Mouse (Mus musculus) spleen, adult 2 months (tissue): ENCODE results near the gene Clec16a.

Experiments
- CTCF ChIP-seq: fragments of 200-500 bp; IDR thresholded peaks from 2 replicates; pipeline ENCODE4 v1.5.1; 2011; ENCODE audit warnings: mild to moderate bottlenecking, inconsistent platforms; ENCODE audit not compliant: insufficient read depth, insufficient read length, insufficient replicate concordance; ENCODE audit errors: extremely low read depth
- POLR2A ChIP-seq: fragments of 200-500 bp; IDR thresholded peaks from 2 replicates; pipeline ENCODE4 v1.6.1; 2011; ENCODE audit warnings: low read depth, low read length, inconsistent platforms

DNA sequence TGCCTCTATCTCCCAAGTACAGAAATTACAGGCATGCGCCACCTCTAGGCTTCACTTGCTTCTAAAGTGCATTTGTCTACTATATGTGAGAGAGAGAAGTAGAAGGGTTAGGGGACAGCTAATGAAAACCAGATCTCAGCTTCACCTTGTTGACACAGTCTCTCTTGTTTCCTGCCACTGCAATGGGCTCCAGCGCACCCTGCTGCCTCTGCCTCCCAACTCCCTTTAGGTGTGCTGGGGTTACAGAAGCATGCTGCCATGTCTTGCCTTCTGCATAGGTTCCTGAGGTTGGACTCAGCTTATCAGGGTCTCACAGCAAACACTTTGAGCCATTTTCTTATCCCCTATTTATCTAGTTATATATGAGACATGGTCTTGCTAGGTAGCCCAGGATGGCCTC, 129.8 kb downstream of the Clec16a start:
- TF ChIP-seq CTCF (no peak), POLR2A (no peak)
